Mouse (Mus musculus) adrenal gland, postnatal 10 days (tissue): ENCODE measurements around the gene Snx25. TPM values are rescaled to one million over a fixed set of nuclear protein-coding genes. Genes with fewer than 3 reads are reported as not detected.

ENCODE experiments used
- DNase-seq: peaks from one replicate; pipeline ENCODE4 v3.0.0; 2021; ENCODE audit warnings: mixed read lengths
- total RNA-seq, 2 experiments: library from RNA; stranded (reverse); gene quantifications; 2 replicates each; pipeline ENCODE4 v1.2.3; 2021

Gene Snx25
- total RNA-seq, 2 experiments from 2014 or later, result 17.0 to 18.7 TPM

GRCm38 (mm10) chr8:46010746-46011680 lies 140.9 kb downstream of the Snx25 start:
- DNase-seq, result peak; percentile 22

DNA sequence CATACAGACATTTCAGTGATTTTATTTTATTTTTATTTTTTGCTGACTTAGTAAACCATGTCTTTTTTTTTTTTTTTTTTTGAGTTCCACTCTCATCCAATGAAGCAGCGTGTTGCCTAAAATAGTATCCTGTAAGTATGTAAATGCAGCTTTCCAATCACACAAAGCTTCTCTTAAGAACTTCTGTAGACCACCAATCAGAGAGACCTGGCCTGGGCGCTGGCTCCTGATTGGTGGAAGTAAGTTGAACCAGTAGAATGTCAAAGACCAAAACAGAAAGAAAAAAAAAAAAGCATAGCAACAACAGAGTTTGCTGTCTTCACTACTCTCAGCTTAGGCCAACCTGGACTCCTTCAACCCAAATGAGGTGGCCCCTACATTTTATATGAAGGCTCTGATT lies 141.7 kb downstream of the Snx25 start:
- no peak for DNase-seq

DNA sequence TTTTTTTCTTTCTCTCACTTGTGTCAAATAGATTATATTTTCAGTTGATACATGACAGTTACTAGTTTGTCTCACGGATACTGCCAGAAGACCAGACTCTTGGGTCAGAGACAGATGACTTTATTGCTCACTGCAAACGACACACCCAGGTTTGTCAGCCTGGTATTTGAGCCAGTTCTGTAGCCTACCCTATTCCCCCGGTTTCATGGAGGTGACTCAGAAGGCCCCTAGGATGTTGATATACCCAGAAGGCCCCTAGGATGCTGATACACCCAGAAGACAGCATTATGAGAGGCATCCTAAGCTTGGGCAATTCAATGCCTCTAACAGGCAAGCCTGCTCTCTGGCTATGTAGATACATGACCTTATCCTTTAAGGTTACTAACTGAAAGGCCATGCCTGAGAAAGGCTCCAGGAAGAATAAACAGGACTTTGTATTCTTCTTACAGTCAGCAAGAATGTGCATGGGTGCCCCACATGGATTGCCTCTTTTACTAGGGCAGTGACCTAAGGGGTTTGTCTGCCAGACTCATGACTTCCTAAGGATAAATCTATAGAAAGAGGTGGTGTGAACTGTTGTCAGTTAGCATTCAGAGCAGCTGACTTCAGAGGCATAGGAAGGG lies 144.8 kb downstream of the Snx25 start:
- DNase-seq, result no peak

GRCm38 (mm10) chr8:46005596-46005995 lies 146.4 kb downstream of the Snx25 start, which contains the start of gene Ankrd37:
TSS of gene Ankrd37 (minus strand) at chr8:46005707.
- DNase-seq, result no peak

DNA sequence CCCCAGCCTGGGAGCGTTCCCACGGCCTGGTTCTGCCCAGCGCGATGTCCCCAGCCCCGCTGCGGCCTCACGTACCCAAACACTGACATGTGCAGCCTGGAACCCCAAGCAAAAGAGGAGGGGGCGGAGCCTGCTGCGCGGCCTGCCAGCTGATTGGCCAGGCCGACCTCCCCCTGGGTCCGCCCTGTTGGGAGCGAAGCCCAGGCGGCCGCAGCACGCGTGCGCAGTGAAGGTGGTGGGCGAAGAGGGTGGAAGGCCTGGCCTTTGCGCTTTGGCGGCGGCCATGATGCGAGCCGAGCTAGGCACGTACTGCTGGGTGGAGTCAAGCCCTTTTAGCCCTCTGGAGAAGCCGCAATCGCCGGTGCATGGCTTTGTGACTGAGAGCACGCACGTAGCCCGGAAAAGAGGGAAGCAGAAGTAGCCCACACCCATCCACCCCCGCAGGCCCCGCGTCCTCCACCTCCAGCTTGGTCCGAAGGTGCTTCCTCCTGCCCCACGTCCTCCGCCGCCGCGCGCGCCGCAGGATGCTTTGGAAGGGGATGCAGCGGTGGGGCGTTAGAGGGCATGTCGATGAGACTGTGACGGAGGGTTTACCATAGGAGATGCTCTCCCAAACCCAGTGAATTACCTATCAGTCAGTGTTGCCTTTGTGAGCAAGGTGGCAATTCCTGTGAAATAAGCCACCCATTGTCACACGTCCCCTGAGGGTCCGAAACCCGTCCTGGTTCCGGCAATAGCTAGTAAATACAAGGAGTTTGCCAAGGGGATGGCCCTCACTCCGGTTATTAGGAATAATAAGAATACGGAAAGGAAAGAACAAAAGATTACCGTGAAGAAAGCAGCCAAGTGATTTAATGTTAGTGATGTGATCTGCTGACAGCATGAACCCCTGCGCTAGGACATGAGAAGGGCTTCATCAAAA lies 151.9 kb downstream of the Snx25 start:
- peak; percentile 100 for DNase-seq

DNA sequence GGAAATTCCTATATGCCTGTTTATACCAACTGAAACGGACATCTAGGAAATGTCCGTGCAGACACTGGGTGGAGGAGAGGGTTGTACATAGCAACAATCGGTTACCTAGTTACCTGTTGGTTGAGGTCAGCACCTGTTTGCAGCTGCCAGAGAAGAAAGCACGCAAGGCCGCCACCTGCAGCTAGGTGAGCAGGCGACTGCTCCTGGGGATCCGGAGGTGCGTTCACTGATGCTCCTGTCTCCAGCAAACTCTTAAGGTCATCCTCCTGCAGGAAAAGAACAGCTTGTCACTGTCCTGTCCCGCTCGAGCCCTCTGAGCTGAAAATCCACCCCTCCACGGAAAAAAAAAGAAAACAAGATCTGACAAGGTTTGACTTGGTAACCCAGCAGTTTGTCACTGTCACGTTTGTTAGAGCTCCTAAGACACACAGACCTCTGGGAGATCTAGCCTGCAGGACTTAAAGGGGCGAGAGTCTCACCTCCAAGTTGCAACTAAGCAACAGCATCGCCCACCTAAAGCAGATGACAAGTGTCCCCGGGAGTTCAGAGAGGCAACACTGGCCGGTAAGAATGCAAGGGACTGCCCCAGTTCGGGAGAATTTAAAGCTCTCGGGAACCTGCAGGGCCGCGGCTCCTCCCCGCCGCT lies 152.7 kb downstream of the Snx25 start, which contains the start of gene Lrp2bp:
Gene Lrp2bp (plus strand): TSS at position 166 of the 646 bp plus-strand sequence.
- DNase-seq, result peak; percentile 17

DNA sequence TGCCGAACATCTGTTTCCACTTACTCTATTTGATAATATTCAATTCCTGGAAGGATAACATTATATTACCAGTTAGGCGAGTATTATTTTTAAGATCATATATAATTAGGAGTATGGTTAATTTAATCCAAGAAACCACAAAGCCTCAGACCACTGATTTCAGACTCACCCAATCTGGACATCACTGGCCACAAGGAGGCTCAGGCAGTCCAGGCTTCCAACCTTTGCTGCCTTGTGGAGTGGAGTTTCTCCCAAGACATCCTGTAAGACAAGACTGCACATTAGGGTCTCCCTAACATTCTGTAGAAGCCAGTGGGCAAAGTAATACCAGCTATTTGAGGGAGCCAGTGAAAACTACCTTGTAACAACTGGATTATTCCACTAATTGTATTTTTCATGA lies 153.7 kb downstream of the Snx25 start:
- no peak for DNase-seq

- no peak for DNase-seq
Measured at GRCm38 (mm10) chr8:45995576-45995975, 156.4 kb downstream of the Snx25 start.

DNA sequence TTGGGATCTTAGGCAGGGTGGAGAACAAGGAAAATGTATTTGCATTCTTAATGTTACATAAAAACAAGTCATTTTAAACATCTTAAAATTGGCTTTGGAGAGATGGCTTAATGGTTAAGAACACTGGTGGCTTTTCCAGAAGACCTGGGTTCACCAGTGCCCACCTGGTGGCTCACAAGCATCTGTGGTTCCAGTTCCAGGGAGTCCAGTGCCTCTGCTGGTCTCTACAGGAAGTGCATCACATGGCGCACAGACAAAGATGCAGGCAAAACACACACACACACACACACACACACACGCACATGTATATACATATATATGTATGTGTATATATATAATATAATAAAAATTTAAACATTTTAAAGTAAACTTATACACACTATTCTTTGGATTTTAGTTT lies 157.8 kb downstream of the Snx25 start:
- DNase-seq, result no peak

DNA sequence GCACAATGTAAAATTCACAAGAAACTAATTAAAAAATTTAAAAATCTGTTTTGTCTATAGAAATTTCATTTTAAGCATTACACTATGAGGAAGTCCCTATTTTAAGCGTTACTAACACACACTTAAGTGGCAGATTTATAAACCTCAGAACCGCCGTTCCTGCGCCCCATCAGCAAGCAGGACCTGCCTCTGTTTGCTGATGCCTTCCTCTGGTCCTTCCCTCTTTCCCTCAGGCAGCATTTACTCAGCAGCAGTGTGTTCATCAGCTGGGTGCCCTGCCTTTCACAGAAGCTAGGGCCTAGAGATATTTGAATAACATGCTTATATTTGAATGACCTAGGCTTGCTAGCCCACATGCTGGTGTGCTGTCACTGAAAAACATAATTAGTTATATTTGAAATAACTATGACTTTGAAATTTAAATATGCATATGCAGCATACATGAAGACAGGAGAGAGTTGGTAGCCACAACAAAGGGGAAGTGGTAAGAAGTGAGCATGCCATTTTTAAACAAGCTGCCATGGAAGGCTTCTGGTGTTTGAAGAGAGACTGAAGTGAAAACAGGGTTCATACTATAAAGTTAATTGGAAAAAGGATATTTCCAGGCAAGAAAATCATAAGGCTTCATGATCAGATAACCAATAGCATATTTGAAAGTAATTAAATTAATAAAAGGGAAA lies 161.2 kb downstream of the Snx25 start:
- no peak for DNase-seq

- DNase-seq, result no peak
Measured at GRCm38 (mm10) chr8:45988189-45988588, 163.8 kb downstream of the Snx25 start.

- no peak for DNase-seq
Measured at GRCm38 (mm10) chr8:45986665-45987064, 165.3 kb downstream of the Snx25 start.

Other genes with a start within 250 kb of the Snx25 start
- under 1 TPM in 1 of 2 experiments, not detected in 1; 0.21 TPM for gene Ccdc110, start 217.5 kb downstream of the Snx25 start, total RNA-seq
- 1 to 10 TPM; 1.0 to 2.5 TPM for gene 1700029J07Rik, start 176.9 kb downstream of the Snx25 start, total RNA-seq
- 10 to 100 TPM; 50.9 to 52.5 TPM for gene Ufsp2, start 176.6 kb downstream of the Snx25 start, total RNA-seq
- under 1 TPM; 0.09 to 0.24 TPM for gene Lrp2bp, start 152.9 kb downstream of the Snx25 start, total RNA-seq
- 1 to 10 TPM; 1.7 to 5.3 TPM for gene Ankrd37, start 146.5 kb downstream of the Snx25 start, total RNA-seq
- 10 to 100 TPM; 16.7 to 21.2 TPM for gene Cfap97, start 388 bp downstream of the Snx25 start, total RNA-seq
- gene Slc25a4, start 59.1 kb upstream of the Snx25 start, total RNA-seq, result 100 to 1,000 TPM; 276 to 572 TPM
- not detected for gene Helt, start 142.5 kb upstream of the Snx25 start, total RNA-seq